Mouse (Mus musculus) kidney, adult 18-20 months (tissue): Measurements from ENCODE around the gene Aup1.
A peak's percentile ranks its signal among the peaks of the same experiment; 100 is the strongest.

Source experiments
- DNase-seq: peaks from one replicate; pipeline ENCODE4 v3.0.0; 2021

Aup1 gene

GRCm38 (mm10) chr6:83054074-83054851 lies at the start of gene Aup1:
Gene Aup1 (plus strand): TSS chr6:83054521.
- peak; percentile 97 for DNase-seq

- no peak for DNase-seq
Observed at GRCm38 (mm10) chr6:83004872-83005271, 49.4 kb upstream of the Aup1 start.

DNA sequence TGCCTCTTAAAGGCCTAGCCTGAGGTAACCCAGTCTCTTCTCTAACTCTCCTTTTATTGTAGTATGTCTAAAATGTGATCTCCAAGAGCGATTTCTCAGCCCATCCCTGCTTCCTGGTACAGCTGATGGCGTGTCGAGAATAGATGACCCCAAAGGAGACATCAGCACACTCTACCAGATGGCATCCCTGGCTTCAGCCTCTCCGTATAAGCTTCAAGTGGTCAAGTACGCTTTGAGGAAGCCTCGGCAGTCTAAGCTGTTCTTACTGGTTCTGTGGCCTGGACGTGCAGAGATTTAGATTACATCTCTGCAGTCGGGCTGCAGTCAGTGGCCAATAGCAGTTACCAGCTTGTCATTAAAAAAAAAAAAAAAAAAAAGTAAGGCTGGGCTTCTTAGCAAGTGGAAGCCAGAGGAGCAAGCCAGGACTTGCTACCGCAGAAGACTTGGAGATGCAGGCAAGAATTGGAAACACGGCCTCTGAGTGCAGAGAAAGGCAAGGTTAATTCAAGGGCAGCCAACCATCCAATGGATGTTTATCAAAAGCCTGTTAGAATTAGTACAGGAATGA lies 48.8 kb upstream of the Aup1 start:
- DNase-seq: no peak

DNA sequence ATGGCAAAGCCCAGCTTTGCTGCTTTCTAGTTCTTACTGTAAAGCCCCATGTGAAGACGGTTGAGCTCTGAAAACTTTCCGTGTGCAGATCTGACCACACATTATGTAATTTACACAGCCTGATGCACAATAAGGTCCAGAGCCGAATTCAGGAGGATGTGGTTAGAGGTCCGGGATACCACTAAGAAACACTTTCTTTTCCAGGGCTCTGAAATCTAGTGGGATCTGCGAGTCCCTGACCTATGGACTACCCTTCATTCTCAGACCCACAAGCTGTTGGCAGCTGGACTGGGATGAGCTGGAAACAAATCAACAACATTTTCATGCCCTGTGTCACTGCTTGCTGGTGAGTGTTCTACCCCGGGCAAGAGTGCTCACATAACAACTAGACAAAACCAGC lies 48.2 kb upstream of the Aup1 start:
- DNase-seq: no peak

DNA sequence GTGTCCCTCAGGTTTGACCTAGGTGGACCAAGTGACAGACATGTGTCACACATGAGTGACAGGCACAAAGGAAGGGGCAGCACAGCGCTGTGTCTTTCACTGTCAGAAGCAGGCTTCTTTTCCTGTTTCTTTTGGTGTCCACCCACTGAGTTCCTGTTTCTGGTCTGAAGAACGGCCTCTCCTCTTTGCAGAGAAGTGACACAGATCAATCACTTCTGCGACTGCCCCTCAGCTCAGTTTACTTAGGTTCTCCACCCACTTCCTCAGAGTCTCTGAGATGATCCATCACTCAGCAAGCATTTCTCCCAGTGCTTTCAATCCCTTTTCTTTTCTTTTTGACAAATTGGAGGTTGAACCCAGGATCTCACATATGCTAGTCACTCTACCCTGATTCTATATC lies 45.7 kb upstream of the Aup1 start:
- DNase-seq: no peak

DNA sequence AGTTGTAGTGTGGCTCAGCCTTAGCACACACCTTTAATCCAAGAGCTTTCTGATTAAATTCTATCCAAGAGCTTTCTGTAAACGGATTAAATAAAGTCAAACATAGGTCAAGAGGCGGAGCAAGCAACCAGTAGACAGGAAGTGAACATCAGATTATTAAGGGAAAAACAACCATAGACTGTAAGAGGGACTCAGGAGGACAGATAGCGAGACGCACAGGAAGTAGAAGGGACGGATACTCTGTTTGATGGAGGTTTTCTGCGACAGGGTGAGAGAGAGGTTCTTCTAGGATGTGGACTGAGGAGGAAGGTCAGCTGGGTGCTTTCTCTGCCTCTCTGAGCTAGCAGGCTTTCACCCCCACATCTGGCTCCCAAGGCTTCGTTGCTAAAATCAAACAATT lies 44.3 kb upstream of the Aup1 start:
- no peak for DNase-seq

GRCm38 (mm10) chr6:83011255-83011654 lies 43.1 kb upstream of the Aup1 start:
- DNase-seq: no peak

DNA sequence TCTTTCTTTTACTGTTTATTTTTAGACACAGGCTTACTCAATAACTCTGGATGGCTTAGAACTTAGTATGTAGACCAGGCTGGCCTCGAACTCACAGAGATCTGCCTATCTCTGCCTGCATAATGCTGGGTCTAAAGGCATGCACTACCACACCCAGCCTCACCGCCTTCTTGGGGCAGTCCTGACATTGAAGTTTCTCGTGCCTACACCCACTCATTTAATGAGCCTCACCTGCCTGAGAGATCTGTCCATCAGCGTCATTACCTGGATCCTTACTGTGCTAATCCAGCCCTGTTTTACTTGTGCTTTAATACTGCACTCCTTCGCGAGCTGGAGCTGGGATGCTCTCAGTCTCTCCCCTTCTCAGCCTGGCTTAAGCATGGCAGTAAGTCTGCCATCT lies 42.6 kb upstream of the Aup1 start:
- no peak for DNase-seq

- DNase-seq: no peak
Observed at GRCm38 (mm10) chr6:83013444-83013843, 40.9 kb upstream of the Aup1 start.

DNA sequence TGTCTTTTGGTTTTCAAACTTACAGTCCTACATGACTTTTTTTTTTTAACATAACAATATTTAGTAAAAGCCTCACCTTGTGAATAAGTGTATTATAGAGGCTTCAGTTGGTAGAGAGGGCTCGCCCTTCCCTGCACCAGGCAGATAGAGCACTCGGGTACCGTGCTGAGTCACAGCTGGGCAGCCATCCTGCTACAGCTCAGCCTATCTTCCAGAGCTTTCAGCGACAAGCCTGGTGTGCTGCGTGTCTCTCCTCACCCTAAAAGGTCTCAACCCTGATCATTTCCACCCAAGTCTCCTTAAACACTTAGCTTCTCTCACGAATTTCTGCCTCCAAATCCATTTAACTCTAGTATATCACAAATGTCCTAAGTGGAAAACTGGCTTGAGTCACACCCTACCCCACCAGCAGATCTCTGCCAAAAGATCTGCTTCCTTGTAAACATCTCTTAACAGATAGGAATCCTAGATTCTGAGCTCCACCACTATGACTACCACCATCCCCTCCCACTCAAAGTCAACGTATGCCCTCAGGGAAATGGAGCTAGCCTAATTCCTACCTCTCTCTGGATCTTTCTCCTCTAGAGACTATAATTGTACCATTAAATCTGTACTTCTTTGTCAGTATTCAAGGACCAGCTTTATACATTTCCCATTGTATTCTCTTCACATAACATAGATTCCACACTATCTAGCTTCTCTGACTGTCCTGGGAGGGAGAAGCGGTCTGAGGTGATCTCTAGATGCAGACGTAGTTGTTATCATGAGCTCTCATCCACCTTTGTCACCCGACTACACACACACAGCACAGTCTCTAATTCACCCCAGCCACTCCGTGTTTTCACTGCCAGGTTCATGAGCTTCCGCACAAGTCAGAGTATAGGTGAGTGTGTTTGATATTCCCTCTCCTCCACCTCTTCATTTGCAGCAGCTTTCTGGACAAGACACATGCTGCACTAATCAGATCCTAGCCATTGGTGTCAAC lies 39.5 kb upstream of the Aup1 start:
- no peak for DNase-seq

DNA sequence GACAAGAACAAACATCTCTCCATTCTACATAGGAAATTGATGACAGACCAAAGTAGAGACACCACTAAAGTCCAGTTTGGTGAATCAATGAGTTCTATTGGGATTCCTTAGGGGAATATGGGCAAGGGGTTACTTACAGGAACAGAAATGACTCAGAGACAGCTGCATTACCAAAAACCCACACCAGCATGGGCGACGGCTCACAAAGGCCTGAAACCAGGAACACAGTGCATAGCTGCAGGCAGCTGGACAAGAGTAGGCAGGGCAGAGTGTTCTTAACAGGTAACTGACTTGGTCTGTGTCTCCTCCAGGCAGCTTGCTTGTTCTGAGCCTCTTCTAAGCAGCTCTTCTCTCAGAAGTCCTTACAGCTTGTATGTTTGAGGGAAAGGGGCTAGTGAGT lies 38.6 kb upstream of the Aup1 start:
- DNase-seq: no peak

- DNase-seq: no peak
Observed at GRCm38 (mm10) chr6:83017190-83017589, 37.1 kb upstream of the Aup1 start.

- no peak for DNase-seq
Observed at GRCm38 (mm10) chr6:83019044-83019443, 35.3 kb upstream of the Aup1 start.

- DNase-seq: no peak
Observed at GRCm38 (mm10) chr6:83020121-83020520, 34.2 kb upstream of the Aup1 start.

- DNase-seq: no peak
Observed at GRCm38 (mm10) chr6:83020836-83021593, 33.3 kb upstream of the Aup1 start.

- no peak for DNase-seq
Observed at GRCm38 (mm10) chr6:83023008-83023407, 31.3 kb upstream of the Aup1 start.

DNA sequence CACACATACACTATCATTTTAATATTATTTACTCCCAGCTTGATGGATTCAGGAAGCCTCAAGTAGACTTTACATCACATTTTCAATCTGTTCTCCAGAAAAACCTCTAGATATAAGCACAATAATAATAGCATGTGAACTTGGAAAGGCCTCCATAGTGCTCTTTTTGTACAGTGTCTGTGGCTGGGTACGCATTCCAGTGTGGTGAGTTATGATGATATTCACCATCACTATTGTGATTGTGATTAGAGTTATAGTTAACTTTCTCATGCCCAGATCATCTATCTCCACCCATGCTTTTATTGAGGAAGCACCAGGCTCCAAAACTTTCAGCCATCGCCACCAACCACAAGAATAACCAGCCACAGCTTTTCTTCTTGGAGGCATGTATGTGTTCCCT lies 30.5 kb upstream of the Aup1 start:
- DNase-seq: no peak

GRCm38 (mm10) chr6:83024421-83024820 lies 29.9 kb upstream of the Aup1 start:
- DNase-seq: no peak

DNA sequence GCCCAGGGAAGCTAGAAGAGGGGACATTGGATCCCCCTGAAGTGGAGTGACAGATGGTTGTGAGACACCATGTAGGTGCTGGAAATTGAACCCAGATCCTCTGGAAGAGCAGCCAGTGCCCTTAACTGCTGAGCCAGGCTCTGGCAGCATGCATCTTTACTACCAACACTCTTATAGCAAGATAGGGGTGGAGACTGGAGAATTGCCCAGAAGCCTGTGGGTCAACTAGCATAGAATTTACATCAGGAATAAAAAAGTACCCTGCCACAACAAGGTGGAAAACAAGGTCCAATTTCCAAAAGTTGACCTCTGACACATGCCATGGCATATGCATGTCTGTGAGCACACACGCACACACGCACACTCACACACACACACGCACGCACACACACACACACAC lies 29.1 kb upstream of the Aup1 start:
- DNase-seq: no peak

- no peak for DNase-seq
Observed at GRCm38 (mm10) chr6:83027293-83027692, 27.0 kb upstream of the Aup1 start.

GRCm38 (mm10) chr6:83027706-83028105 lies 26.6 kb upstream of the Aup1 start:
- DNase-seq: no peak

DNA sequence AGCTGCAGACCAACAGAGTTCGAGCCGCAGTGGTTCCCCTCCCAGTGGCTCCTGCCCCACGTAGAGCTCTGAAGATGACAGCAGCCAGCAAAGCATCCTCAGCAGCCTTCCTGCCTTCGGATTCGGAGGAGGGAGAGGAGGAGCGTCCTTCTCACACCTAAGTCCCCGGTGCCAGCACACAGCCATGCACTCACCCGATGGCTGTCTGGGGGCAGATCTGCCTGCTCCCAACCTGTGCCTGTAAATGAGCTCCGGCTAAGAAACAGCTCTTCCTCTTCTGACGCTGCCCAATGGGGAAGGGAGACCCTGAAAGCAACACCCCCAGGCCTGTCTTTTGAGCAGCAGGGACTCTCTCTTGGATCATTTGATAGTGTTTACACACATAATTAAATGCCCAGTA lies 24.5 kb upstream of the Aup1 start:
- no peak for DNase-seq

DNA sequence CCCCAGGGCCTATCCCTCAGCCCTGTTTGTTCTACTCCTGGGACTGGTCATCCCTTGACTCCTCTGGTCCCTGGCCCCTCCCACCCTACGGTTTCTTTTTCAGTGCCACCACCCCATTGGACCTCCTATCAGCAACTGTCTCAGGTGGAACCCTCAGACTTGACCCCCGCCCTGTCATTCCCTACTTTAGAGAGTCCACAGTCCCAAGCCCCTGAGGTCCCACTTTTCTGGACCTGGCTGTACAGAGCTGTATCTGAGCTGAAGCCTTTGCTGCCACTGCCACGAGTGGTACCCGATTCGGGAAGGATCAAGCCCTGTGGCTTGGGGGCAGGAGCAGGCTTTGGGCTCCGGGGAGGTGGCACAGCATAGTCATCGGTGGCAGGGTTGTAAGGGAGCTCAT lies 23.2 kb upstream of the Aup1 start:
- no peak for DNase-seq
